Mouse (Mus musculus) kidney, postnatal 4 days (tissue): Measurements from ENCODE around the gene Tmem56.

Experiments
- DNase-seq, 2 experiments: peaks; one replicate each; pipeline ENCODE4 v3.0.0; 2021; ENCODE audit warnings: mixed read lengths in 2 of 2

Tmem56 gene

DNA sequence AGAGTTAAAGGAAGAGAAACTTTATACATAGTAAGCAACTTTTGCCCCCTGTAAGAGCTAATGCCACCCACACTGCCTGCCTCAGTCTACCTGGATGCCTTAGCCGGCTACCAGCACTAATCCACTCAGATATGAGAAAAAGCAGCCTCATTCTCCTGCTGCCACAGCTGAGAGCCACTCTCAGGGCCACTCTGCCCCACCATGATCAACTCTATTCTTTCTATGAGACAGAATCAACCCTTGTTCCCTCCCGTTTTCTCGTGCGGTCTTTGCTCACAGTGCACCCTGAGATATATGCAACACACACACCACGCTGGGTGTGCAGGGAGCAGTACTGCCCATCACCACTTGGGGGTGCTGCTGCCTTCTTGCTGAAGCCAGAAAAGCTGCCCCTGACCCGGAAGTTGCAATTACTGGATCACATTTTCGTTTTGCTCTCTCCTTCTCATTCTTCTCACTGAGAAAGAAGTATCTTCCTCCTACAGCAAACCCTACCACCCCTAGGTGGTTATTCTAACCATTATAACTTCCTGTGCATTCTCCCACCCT is 119.6 kb downstream of the Tmem56 start:
- peak; percentile 80 to 81 for DNase-seq

- DNase-seq, result peak; percentile 19 to 29
Observed at GRCm38 (mm10) chr3:121161661-121162060, 121.2 kb downstream of the Tmem56 start.

DNA sequence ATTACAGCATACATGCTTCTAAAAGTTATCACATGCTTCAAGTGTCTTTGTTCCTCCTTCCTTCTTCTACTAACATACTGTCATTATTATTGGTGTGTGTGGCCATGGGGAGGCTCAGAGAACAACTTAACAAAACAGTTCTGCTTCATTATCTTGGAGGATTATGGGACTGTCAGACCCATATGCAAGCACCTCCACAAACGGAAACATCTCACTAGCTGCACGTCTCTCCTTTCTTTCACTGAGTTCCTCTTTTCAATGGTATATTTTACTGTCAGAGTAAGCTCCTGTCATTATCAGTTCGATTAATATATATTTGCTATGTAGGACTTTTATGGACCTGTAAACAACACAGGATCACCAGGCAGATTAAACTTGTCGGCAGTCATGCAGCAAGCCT is 122.5 kb downstream of the Tmem56 start:
- no peak for DNase-seq

GRCm38 (mm10) chr3:121159566-121159965 is 123.3 kb downstream of the Tmem56 start:
- no peak for DNase-seq

DNA sequence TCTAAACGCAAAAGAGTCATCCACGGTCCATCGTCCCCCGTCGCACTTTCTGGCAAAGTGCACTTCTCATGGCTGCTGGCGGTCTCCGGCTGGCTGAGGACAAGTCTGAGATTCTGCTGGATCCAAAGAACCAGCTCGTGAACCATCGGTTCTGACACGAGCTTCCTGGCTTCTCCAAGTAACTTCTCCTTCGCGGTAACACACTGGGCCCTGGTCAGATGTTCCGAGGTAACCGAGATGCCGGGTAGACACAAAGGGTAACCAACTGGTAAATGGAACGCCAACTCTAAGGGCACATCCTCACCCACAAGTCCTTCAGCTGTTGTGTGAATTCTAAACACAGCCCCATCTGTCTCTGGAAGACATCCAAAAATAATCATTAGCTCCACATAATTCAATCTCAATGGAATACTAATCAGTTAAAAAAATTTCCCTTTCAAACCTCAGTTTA is 124.0 kb downstream of the Tmem56 start:
- DNase-seq, result no peak

DNA sequence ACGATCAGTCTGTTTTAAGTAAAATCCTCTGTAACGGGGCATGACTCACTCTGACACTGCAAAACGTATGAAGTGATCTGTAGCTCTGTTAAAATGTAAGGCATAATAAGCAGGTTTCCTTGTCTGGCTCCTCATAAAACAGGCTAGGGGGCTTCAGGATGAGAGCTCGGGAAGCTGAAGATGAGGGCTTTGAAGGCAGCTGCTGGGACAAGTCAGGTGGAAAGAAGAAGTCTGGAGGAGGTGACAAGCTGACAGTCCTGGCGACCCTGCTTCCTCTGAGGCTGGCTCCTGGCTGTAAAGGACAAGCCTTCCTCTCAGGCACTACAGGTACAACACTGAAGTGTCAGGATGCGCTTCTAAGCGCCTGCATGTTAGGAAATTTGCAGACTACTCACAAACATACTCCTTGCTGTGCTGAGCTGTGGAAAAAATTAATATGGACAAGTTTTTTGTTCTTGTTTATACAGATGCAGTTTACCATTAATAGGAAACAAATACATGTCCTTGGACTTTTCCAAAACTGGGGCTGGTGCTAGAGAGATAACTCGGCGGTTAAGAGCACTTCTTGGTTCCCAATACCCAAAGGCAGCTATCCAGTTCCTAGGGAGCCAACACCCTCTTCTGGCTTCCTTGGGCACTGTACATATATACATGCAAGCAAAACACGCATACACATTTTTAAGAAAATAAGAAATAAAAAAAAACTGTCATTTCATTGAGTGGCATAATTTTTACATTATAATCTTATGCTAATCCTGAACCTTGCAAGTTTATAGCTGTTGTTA is 125.2 kb downstream of the Tmem56 start:
- no peak for DNase-seq

DNA sequence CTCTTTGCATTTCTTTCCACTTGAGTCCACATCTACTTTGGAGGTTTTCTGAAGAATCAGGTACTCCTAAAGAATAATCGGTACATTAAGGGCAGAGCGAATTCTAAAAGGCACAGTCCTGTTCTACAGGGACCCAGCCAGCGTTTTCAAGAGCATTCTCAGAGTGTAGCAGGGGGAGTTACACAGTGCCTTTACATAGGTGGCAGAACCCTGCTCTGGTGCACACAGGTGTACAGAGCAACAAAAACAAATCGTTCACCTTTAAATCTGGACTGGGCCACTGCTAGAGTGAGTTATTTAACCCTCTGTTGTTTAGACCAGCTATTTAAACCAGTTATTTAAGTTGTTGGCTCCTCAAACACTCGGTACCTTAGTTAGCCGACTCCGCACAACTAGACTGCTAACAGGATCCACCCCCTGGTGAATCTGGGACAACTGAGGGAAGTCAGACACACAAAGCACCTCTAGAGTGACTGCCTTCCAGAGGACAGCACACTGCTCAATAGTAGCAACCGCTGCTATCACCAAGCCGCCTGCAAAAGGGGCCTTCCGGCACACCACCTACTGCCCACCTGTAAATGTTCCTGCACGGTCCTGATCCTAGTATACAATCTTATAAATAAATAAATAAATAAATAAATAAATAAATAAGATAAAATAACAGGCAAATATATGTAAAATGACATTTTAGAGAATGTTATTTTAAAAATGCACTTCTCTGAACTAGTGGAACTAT is 126.3 kb downstream of the Tmem56 start:
- no peak for DNase-seq

DNA sequence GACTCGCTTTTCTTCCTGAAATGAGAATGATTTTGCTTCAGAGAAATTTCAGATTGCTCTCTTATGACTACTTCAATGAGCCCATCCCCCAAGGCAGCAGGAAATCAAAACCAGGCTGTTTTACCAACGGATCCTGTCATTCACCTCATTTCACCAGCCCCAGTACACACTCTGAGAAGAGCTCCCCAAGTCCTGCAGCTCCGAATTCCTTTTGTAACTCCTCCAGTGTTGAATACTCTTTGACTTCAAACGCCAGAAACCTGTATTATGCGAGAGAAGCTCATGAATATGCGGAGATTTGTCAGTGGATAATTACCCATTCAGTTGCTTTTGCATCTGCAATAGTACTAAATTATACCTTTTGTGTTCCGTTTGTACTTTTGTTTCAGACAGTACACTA is 126.9 kb downstream of the Tmem56 start:
- no peak for DNase-seq
